Mouse (Mus musculus): ENCODE results near the gene Mybbp1a. TPM values are rescaled to one million over a fixed set of nuclear protein-coding genes. Genes with fewer than 3 reads are reported as not detected.
"Not testable (repeated sequence)": the region's sequence is repeated elsewhere in the genome, so short reads cannot be mapped to it uniquely, and the experiment has no call there.

The Mybbp1a gene
- total RNA-seq, 2 experiments from 2014 or later: 164 to 264 TPM

DNA sequence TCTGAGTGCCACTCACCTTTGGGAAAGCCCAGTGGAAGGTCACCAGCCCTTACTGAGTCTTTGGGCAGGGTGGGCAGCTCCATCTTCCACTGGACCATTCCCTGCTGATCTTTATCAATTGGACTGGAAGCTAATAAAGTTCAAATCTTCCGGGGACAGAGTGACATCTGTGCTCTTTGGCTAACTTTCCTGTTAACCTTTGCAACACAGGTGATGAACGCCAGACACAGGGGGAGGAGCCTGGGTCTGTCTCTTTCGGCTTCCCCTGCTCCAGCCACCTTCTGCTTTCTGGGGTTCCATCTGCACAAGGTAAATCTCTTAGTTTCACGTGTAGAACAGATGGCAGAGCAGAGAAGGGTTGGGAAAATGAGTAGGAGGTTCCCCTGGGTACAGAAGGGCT lies 2.7 kb upstream of the Mybbp1a start:
- no peak for ATAC-seq (replicated peaks; ENCODE audit: poor library complexity)

DNA sequence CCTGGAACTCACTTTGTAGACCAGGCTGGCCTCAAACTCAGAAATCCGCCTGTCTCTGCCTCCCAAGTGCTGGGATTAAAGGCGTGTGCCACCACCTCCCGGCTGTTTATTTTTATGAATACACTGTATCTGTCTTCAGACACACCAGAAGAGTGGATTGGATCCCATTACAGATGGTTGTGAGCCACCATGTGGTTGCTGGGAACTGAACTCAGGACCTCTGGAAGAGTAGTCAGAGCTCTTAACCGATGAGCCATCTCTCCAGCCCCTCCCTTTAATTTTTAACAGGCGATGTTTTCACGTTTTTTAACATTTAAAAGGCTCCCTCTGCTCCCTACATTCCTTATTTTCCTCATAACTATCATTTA lies 574 bp upstream of the Mybbp1a start:
- ATAC-seq (replicated peaks; ENCODE audit: poor library complexity): not testable (repeated sequence)

DNA sequence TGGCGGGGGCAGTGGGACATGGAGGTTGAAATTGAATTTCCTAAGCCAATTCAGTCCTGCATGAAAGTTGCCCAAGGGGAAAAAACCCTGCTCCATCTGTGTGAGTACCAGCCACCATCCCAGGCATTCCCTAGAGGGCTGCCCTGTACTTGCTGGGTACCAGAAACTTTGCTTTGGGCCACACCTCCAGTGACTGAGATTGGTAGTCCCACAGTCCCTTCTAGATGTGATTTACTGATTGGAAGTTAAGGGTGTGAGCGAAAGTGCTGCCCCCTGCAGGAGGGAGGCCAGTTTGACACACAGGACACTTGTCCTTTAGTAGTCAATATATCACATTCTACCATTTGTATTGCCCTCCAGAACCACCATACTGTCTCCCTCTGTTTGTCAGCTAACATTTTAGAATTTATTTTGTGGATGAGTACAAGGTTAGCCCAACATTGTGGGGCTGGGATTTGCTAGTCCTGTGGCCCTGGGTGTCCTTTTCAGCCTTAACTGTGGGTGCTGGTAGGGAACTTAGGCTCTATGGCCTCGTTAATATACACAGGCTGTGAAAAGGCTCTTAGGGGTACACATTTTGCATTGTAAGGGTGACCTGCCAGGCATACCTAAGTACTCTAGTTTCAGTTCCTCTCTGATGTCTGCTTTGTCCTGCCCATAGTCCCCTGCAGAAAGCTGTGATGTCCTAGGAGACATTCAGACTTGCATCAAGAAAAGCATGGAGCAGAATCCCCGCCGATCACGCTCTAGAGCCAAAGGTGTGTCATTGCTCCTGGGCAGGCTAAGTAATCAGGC lies 5.4 kb downstream of the Mybbp1a start:
- ATAC-seq (replicated peaks; ENCODE audit: poor library complexity): peak; percentile 82

DNA sequence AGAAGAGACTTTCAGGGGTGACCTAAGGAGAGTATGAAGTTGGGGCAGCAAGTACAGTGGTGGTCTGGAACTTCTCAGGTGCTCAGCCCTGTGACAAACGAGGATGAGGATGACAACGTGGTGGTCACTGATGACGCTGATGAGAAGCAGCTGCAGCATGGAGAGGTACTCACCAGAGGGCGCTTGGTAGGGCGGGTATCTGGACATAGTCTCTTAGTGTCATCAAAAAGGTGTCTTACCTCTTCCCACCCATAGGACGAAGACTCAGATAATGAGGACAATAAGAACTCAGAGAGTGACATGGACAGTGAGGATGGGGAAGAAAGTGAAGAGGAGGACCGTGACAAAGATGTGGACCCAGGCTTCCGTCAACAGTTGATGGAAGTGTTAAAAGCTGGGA lies 6.3 kb downstream of the Mybbp1a start:
- ATAC-seq (replicated peaks; ENCODE audit: poor library complexity): peak; percentile 49

DNA sequence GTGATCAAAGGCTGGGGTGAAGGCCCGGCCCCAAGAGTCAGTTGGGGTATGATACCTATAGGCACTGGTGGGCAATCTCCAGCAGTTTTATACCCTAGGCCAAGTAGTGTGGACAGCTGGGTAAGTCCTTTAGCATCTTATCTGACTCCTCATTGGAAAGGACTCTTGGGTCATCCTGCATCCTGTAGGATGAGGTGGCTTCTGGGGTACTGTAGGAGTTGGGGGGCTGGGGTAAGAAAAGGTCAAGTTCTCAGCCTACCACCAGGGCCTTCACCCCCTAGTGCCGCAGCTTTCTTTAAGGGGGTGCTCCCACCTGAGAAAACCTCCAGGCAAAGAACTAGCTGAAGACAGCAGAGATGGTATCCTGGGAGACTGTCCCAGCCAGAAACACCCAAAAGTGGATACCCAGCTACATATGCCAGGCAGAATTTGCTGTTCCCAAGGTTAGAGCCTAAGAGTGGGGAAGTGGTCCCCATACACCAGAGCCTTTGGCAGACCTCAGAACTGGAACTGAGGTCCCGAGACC lies 11.0 kb downstream of the Mybbp1a start:
- ATAC-seq (replicated peaks; ENCODE audit: poor library complexity): no peak

DNA sequence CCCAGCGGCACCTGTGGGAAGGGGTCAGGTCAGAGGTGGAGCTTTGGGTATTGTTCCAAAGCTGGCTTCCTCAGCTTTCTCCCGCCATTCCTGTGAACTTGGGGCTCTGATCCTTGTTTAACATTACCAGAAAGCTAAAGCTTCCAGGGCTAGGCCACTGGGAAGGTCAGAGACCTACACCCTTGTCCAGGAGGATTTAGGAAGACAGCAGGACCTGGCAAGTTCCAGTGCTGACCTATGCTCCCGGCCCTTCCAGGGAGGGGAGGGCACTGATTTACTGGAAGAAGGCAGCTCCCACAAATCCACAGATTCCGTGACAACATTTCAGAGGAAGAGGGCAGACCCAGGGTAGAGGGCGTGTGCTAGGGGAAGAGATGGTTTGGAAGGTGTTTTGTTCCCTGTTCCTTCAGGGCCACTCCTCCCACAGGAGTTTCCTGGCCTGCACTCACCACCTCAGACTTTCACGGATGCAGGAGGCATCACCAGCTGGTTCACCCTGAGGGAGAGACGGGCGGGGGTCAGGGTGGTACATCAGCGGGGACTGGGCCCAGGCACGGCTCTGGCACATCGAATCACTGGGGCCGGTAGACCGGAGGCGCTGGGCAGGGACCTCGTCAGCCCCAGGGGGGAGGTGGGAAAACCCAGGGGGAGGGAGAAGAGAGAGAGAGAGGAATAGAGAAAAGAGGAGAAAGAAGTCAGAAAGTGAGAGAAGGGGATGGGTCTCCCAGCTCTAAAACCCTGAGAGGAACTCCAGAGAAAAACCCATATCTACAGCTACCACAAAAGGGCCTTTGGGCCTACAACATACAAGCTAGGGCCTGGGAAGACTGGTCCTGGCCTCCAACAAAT lies 12.2 kb downstream of the Mybbp1a start:
- ATAC-seq (replicated peaks; ENCODE audit: poor library complexity): no peak

DNA sequence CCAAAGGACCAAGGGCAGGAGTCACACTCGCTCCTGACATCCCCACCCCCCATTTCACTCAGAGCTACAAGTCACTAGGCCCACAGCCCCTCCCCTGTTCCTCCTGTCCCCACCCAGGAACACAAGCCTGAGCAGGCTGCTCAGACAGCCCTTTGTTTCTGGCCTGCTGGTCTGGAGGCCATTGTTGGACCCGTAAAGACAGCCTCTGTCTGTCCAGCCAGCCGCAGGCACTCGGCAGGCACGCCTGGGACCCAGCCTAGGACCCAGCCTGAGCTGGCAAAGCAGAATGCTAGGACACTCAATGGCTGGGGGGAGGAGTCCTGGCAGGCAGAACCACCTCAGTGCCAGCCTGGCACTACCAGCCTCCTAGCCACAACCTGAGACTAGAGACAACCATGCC lies 14.5 kb downstream of the Mybbp1a start:
- ATAC-seq (replicated peaks; ENCODE audit: poor library complexity): no peak

DNA sequence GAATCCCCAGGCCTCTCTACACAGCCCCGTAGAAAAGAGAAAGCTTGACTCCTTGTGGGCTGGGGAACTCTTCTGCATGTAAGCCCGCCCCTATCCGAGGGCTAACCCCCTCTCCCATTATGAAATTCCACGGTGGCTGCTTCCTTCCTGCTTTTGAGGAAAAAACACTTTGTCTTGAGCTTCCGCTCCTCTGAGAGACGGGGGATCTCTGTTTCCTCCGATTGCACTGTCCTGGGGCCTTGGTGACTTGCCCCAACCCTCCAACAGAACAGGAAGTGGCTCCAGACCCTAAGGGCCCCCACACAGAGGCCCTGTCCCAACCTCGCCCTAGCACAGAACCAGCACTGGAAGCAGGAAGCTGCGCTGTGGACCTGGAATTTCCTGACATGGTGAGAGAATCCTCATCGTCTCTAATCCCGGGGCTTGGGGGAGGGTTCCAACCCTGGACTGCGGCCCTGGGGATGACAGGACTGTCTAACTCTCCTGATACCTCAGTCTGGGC lies 16.9 kb downstream of the Mybbp1a start:
- ATAC-seq (replicated peaks; ENCODE audit: poor library complexity): peak; percentile 73

DNA sequence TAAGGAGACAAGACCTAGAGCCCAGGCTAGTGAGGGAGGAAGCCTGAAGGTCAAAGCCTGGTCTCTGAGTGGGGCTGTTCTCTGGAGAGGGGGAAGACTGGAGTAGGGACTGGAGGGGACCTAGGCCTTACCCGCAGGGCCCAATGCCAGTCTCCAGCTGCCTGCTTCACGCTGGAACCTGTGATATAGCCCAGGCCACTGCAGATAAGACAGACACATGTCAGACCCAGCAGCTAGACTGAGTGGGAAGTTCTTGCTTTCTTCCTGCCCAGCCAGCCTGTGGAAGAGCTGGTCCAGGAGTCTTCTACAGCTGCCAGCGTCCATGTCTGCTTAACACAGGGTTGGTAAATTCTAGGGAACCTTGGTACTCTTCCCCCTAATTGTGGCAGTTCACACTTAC lies 17.3 kb downstream of the Mybbp1a start:
- peak; percentile 50 for ATAC-seq (replicated peaks; ENCODE audit: poor library complexity)

DNA sequence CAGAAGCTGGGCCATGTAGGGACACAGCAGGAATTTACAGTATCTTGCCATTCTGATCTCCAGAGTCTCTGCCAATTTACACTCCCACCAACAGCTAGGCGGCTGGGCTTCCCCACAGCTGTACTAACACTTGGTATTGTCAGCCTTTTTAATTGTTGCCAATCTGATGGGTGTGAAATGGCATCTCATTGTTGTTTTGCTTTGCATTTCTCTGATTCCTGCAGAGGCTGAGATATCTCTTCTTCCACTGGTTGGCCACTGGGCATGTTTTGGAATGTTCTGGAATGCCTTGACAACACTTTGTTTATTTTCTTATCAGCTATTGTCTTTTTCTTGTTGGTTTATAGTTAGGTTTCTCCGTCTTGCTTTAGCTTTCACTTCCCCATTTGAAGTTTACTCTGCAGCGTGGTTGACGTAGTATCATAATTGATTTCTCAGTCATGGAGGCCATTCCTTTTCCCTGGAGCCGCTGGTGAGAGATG lies 20.4 kb downstream of the Mybbp1a start:
- ATAC-seq (replicated peaks; ENCODE audit: poor library complexity): 0 out of 2 replicates have a peak, but pooled peaks have one; percentile 9

DNA sequence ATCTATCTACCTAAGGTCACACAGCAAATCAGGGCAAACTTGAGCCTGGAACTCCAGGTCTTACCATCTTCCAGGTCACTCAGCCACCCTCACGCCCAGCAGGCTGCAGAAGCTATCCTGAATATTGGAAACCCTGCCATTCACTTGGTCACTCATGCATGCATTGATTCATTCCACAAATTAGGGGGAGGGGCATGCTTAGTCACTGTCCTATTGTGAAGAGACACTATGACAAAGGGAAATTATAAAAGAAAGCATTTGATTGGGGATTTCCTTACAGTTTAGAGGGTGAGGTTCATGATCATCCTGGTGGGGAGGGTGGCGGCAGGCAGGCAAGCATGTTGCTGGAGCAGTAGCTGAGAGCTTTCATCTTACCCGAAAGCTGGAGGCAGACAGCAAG lies 23.7 kb downstream of the Mybbp1a start:
- ATAC-seq (replicated peaks; ENCODE audit: poor library complexity): no peak

DNA sequence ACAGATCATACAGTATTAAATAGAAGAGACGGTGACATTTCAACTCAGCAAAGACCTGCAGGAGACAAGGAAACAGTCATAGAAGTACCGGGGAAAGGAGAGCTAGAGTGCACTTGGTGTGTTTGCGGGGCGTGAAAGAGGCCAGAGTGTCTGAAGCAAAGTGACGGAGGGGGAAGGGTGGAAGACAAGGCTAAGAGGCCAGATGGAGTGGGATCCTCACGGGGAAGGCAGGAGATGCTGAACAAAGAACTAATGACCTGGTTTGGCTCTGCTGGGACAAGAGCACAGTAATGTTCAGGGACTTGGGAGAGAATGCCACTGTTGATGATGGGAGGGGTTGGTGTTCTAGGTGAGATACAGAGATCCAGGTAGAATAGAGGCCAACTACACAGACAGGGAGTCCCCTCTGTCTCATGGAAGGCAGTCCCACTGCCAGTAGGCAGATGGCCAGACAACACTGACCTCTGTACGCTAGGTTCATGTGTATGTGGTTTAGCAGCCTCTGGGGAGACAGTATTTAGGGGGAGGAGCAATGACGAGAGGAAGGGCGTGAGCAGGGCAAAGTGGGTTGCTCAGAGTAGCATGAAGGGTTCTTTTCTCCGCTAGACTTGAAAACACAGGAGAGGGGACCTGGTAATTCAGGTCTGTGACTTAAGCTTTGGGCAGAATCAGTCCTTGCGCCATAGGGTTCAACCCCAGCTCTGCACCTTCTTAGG lies 25.0 kb downstream of the Mybbp1a start:
- ATAC-seq (replicated peaks; ENCODE audit: poor library complexity): peak; percentile 45

DNA sequence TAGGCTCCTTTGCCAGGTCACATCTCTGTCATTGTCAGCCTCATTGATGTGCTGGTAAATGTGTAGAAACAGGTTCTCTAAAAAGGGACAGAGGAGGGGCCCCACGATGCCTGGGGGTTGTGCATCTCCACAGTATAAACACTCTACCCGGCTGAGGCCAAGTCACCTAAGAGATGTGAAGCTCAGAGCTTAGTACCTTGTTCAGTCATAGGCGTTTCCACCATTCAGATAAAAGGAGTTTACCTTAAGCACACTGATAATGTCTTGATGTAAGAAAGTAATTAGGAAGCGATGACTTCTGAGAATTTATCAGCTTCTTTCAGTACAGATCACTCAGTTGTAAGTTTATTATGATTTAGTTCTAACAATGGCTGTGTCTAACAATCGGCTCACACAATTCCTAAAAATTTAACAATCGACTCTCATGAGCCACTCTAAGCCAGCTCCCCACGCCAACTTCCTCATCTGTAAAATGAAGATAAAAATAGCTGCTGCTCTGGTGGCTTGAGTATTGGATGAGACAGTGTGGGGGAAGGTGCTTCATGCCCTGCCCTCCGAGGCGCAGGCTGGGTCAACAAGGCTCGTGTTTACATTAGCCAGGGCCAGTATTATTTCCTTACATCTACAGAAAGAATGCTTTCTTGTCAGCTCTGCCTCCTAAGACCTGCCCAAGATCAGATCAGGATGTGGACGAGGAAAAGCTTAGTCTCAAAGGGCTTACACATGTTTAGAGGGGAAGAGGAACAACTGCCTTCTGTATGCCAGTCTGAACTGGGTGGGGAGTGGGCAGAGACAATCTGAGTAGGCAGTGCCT lies 25.7 kb downstream of the Mybbp1a start:
- ATAC-seq (replicated peaks; ENCODE audit: poor library complexity): peak; percentile 67

DNA sequence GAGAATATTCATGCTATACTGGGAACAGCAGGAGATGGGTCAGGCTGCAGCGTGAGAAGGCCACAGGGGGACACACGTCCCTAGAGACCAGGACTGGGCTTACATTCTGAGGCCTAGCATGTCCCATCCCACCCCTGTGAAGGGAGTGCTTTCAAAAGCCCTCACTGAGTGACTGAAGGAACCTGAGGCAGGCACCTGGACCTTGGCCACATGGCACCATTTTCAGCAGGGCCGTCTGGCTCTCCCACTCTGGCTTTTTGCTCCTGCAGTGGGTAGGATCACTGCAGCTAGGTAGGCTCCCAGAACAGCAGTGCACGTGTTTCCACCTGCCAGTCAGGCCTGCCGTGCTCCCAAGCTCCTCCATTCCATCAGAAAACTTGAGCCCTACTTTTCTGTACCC lies 27.4 kb downstream of the Mybbp1a start:
- ATAC-seq (replicated peaks; ENCODE audit: poor library complexity): no peak

DNA sequence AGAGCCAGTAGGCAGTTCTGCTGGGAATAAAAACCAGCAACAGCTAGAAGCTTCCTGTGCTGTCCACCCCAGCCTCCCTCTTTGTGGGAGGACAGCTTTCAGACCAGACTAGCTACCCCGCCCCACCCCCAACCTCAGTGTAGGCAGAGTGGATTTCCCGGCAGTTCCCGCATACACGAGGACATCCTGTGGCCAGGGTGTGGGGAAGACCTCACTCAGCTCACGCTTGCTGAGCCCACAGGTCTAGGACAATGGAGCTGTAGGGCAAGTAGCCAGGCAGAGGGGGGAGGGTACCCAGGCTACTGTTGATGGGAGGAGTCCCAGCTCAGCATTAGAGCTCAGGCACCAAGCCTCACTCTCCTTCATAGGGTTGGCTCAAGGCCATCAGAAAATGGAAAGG lies 28.1 kb downstream of the Mybbp1a start:
- ATAC-seq (replicated peaks; ENCODE audit: poor library complexity): peak; percentile 39

DNA sequence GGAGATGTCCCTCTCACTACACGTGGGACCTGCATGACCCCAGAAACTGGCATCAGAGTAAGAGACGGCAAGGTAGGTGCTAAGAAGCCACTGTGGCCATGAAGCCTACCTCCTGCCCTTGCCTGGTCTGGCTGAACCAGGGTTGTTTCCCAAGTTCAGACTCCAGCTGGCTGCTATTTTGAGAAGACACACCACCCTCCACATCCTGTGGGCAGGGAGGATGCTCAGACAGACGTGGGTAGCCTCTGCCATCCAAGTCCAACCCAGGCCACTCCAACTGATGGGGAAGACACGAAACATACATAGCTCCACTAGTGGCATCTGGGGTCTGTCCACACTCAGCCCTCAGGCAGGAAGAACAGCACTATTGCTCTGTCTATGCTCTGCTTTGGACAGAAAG lies 28.8 kb downstream of the Mybbp1a start:
- ATAC-seq (replicated peaks; ENCODE audit: poor library complexity): no peak

DNA sequence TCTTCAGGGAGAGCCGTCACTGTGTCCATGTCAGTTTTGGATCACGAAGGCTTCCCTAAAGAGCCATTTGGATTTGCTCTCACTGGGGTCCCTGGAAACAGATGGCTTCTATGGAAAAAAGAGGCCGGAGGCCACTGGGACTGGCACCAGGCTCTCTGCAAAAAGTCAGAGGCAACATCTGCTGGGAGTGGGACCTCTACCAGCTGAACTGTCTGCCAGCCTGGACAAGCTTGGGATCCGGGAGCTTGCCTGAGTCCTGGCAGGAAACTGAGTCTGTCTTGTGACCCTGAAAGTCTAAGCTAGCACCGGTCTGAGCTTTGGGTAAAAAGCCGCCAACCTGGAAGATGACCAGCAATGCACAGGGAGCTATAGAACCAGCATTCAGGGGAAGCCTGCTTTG lies 30.2 kb downstream of the Mybbp1a start:
- no peak for ATAC-seq (replicated peaks; ENCODE audit: poor library complexity)

DNA sequence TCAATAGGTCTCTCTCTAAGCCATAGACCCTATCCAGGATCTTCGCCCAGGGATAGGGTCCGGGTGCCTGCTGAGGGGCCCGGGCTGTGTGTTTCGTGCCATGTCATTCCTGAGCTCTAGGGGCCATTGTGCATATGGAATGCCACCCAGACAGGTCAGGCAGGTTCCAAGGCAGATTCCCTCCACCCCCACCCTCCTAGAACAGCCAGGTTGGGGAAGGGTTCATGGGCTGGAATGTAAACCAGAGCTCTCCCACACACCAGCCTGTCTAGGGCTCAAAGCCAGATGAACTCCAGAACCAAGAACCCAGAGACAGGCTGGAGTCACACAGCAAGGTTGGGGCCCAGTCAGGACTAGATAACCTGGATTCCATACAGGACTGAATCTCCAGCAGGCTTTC lies 32.4 kb downstream of the Mybbp1a start:
- no peak for ATAC-seq (replicated peaks; ENCODE audit: poor library complexity)

DNA sequence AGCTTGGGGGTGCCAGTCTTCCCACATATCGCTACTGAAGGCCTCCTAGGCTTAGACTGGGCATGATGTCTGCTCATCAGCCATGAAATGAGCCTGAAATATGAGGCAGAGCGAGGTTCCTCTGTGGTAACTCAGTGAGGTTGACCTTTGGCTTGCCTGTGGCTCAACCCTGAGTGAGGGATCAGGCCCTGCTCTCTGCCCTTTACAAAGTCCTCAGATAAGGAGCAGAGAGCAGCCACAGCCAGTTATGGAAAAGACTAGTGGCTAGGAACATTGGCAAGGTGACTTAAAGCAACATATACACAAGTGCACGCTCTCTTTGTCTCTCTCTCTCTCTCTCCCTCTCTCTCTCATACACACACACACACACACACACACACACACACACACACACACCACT lies 33.8 kb downstream of the Mybbp1a start:
- ATAC-seq (replicated peaks; ENCODE audit: poor library complexity): no peak

DNA sequence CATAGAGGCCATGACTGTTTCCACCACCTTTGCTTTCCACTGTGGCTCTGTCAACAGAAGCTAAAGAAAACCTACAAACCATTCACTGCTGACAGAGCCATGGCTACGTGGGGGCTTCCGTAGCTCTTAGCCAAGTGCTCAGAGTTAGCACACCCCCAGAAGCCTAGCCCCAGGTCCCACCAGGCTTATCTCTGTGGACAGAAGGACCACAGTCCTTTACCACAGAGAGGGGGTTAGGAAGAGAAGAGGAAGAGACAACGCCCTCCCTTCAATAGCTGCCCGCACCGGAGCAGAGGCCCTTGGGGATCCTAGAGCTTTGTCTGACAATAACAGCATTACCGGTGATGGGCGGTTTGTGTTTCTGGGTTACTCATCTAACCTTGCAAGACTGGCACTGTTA lies 34.3 kb downstream of the Mybbp1a start:
- peak; percentile 82 for ATAC-seq (replicated peaks; ENCODE audit: poor library complexity)
